Mouse (Mus musculus) retina, embryonic 14.5 days (tissue): ENCODE results near the gene Tm4sf20.

Experiments
- DNase-seq: peaks from one replicate; pipeline ENCODE4 v3.0.0-alpha.2; 2015; ENCODE audit warnings: low spot score

Gene Tm4sf20

DNA sequence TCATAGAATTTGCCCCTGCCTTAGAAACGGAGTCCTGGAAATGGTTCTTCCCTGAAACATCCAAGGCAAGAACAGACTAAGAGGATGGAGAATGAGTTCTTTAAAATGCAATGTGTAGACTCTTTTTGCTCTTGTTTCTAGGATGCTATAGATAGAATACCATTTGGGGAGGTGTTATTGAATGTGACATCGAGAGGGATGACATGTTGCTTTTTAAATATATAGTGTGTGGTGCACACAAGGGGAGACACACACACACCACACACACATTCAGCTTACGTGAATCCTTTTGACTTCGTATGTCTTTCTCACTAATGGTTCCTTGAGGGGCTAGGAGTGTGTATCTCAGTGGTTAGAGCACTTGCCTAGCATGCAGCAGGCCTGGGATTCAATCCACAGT lies 7.0 kb upstream of the Tm4sf20 start:
- no peak for DNase-seq

DNA sequence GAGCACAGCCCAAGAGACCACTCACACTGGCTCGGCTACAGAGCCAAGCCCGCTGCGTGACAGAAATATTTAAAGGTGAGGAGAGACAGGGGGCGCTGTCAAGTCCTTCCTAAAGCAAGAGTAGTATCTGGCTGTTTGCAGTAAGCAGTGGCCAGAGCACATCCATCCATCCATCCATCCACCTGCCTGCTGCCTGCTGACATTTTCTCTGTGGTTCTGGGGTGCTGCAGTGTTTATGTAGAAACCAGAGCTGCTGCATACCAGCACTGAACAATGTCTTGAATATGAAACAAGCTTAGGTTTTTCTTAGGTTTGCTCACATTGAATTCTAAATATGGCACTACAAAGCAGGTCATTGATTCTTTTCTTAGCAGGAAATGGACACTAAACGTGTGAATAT lies 4.9 kb upstream of the Tm4sf20 start:
- DNase-seq: no peak

DNA sequence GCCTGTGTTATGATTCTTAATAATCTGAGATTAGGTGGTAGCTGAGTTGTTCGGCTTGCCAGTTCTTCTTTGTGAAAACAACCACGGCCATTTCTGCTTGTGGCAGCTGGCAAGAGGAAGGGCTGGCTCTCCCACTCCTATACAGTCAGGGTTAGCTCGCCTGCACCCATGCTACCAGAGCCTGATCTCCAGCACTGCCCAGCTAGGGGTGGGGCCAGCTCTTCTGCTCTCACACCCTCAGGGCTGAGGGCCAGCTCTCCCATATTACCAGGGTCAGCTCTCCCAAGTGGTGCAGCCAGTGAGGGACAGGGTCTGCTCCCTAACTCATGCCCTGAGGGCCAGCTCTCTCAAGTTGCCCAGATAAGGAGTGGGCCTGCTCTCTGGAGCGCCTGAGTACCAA lies 4.2 kb upstream of the Tm4sf20 start:
- no peak for DNase-seq

DNA sequence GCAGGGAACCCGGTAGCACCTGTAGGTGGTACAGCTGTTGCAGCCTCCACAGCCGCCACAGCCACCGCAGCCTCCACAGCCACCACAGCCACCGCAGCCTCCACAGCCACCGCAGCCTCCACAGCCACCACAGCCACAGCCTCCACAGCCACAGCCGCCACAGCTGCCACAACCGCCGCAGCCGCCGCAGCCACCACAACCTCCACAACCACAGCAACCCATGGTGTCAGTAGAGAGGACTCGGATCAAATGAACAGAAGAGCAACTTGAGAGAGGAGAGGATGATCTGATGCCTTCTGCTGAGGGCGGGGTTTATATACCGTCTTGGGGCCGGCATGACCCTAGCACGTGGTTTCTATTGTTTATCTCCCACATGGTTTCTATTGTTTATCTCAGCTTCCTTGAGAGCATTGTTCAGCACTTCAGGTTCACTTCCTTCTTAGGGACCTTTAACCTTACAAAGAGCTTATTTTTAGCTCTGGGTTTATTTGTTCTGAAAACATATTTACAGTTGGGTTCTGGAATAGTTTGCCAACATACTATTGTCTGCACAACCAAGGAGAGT lies 2.8 kb upstream of the Tm4sf20 start, which contains the start of gene Gm47791:
Gm47791 (minus strand) TSS at position 222 of the 565 bp plus-strand sequence.
- no peak for DNase-seq

DNA sequence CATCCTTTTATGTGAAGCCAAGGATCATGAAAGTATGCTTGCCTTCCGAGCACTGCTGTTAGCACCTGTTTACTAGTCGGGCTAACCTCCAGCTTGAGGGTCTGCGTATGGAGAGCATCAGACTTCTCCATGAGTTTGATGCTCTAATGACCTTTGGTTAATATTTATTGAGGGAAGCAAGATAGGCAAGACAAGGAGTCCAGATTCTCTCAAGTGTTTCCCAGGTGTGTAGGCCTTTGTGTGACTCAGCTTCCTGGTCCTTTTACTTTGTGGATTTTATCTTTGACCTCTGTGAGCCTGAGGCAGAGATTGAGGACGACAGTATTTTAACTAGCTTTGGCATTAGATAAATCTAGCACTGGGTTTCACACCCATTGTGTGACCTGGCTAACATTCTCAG lies 1.6 kb downstream of the Tm4sf20 start:
- no peak for DNase-seq

DNA sequence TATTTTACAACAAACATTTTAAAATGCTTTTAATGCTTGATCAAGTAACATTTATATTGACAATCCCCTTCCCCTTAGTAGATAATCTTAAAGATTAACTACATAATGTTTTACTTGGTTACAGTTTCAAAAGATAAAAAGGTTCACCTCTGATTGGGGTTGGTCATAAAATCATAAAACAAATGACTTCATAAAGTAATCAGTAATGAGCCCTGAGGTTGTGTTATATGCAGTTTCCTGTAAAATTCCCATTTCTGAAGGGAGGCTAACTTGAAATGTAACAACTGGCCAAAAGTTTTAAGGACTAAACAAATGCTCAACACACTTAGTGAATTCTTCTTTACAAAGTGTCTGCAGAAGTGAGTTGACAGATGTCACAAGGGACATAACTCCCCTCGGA lies 2.0 kb downstream of the Tm4sf20 start:
- no peak for DNase-seq

DNA sequence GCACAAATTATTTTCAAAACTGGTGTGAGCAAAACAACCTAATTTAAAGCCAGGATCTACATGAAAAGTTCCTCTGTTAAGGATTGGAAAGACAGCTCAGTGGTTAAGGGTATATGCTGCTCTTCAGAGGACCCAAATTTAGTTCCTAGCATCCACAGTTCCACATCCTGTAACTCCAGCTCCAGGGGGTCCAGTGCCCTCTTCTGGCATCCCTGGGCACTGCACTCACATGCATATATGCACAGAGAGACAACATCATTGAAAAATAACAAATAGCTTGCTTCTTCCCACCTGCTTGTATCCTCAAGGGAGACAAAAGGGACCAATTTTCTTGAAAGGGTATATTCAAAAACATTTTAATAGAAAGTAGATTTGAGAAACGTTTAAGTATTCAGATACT lies 6.0 kb downstream of the Tm4sf20 start:
- no peak for DNase-seq

DNA sequence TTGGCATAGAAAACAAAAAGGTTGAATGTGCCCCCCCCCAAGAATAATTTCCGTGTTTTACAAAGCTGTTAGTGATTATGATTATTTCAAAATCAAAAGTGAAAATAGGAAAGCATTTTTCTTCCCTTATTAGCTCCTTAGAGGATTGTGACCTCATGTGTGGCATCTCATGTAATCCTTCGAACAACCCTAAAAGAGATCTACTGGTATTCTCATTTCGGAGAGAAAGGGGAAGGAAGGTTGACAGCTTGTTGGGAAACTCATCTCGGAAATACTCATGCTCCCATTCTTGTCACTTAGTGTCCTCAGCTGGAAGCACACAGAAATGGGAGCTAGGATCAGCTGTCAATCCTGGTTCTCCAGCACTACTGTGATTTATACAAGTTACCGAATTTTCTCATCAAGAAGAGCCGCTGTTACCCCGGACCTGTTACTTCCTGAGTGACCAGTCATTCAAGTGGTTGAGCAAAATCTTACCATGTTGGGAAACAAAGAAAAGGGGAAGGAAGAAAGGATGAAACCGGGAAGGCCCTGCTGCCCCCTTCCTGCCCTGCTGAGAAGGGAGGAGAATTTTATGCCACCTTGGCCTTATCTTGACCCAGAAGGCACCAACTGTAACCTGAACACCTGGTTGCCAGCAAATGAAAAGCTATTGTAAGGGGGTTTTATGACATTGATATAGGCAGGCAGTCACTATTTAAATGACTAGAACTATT lies 6.6 kb downstream of the Tm4sf20 start:
- no peak for DNase-seq

DNA sequence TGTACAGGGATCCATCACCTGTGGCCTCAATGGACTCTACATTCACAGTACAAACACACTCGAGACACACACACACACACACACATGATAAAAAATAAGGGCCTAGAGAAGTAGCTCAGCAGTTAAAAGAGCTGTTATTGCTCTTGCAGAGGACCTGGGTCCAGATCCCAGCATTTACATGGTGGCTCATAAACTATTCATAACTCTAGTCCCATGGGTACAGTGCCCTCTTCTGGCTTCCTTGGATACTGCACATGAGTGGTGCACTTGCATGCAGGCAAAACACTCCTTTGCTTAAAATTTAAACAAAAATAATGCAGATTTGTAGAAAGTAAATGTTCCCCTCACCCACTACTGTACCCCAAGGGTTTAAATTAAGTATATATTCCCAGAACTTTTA lies 8.7 kb downstream of the Tm4sf20 start:
- DNase-seq: peak; percentile 10

DNA sequence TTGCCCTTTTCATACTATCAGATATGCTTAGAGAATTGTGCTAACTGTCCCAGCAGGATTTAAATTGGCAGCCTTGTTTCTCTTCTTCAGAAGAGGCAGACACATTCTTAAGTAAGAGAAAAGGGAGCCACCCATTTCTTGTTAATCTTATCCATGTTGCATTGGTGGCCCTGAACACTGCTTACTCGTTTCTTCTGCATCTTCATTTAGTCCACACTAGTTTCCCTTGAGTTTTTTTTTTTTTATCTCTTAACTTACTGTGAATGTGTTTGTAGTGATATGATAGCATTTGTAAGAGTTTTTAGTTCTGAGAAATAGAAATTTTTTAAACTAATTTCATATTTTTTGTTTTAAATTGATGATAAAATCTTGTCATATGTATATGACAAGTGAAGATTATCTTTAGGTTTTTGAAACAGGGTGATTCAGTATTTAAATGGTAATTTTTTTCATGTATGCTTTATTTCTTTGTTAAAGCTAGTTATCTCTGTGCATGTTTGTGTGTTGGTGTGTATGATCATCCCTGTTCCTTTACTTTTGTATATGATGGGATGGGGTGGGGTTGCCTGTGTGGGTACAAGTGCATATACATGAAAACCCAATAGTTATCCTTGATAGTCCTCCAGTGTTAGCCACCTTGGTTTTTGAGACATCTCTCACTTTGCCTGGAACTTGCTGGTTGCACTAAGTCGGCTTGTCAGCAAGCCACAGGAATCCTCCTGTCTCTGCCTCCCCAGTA lies 20.4 kb downstream of the Tm4sf20 start:
- no peak for DNase-seq

DNA sequence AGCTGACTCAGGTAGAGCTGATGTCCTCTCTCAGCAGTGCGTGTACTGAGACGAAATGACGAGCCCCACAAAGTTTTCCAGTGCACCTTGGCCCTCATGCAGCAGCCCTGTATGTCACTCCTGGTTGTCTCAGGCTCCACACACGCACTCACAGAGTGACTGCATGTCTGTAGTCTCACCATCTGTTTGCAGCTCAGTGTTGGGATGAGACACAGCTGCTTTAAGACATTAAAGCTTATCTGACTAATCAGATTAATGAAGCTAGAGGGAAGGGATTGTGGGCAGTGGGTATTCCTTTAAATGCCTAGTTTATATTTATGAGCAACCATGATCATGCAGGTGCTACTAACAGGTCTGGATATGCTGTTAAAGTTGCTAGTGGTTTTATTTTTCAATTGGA lies 21.9 kb downstream of the Tm4sf20 start:
- peak; percentile 51 for DNase-seq

DNA sequence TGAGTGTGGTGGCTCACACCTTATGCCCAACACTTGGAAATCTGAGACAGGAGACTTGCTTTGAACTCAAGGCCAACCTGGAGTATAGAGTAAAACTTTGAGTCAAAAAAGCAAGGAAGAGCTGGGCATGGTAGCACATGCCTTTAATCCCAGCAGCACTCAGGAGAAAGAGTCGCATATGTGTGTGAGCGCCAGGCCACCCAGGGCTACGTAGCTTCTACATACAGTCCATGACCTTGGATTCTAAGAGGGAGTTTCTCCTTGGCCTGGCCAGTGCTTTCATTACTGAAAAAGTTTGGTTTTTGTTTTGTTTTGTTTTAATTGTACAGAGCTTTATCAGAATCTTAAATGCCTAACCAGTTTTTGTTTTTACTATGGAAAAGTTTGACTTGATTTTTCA lies 24.3 kb downstream of the Tm4sf20 start:
- no peak for DNase-seq

DNA sequence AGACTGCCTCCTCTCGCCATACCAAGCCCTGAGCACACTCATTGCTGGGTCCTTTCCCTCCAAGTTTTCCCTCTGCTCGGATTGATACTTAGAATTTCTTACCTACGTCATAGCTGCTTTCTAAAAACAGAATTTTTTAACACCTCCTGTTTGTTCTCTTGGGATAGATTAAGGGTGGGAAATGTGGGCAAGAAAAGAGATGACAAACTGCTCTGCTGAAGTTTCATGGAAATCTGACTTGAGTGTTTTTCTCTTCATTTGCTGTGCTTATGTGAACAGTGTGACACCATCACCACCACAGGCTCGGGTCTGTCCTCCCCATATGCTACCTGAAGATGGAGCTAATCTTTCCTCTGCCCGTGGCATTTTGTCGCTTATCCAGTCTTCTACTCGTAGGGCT lies 26.7 kb downstream of the Tm4sf20 start:
- no peak for DNase-seq

DNA sequence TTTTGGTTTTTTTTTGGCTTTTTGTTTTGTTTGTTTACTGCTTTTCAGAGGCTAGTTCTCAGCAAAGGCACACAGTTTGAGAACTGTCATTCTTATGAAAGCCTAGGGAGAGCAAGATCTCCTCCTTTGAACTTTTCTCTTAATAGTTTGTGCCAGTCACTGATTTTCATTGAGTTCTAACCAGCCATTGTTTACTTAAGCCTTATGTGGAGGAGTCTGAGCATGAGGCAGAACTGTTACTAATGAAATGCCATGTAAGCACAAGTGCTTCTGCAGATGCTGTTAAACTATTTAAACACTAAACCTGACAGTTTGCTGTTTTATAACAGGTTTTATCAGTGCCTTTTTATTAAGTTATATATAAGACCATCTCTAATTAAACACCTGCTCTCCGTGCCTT lies 30.2 kb downstream of the Tm4sf20 start:
- DNase-seq: no peak

DNA sequence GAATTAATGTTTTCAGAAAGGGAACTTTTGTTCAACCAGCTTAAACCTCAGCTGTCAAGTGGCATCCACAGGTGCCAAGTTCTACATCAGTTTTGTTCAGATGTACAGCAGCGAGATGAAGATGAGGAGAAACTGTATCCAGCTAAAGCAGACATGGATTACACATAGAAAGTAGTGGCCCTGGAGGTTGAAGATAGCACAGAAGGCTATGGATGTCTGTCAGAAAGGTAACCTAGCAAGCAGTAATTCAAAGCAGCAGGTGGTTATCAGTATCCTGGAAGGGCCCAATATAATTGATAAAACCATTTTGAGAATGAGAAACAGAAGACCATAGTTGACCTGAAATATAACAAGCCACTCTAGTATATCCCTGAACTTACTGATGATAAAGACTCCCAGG lies 34.9 kb downstream of the Tm4sf20 start:
- no peak for DNase-seq

DNA sequence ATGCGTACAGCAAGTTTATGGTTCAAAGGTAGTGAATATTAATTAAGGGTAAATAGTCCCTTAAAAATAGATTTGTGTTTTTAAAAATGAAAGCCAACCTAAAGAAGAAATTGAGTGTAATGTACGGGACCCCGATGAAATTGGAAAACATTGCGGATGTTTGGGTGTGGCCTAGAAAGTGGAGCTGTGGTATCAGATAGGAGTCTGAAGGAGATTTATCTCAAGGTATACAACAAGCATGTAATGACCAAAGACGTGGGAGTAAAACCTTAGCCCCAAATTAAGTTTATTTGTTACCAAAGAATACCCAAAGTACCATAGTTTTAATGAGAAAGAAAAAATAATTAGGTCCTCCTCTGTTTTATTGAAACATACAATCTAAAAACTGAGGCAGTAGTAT lies 41.8 kb downstream of the Tm4sf20 start:
- no peak for DNase-seq

DNA sequence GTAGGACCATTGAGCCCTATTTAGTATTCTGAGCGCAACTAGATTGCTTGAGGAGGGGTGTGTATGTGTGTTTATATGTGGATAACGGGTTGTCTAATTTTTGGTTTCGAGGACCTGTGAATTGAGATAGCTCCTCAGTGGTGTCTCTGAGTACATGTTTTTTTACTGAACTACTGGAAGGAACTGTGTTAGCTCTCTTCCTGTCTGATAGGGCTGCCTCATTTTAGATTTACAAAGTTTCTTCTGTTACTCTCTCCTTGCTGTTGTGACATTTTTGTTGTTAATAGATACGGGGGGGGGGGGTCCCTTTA lies 42.4 kb downstream of the Tm4sf20 start:
- no peak for DNase-seq

DNA sequence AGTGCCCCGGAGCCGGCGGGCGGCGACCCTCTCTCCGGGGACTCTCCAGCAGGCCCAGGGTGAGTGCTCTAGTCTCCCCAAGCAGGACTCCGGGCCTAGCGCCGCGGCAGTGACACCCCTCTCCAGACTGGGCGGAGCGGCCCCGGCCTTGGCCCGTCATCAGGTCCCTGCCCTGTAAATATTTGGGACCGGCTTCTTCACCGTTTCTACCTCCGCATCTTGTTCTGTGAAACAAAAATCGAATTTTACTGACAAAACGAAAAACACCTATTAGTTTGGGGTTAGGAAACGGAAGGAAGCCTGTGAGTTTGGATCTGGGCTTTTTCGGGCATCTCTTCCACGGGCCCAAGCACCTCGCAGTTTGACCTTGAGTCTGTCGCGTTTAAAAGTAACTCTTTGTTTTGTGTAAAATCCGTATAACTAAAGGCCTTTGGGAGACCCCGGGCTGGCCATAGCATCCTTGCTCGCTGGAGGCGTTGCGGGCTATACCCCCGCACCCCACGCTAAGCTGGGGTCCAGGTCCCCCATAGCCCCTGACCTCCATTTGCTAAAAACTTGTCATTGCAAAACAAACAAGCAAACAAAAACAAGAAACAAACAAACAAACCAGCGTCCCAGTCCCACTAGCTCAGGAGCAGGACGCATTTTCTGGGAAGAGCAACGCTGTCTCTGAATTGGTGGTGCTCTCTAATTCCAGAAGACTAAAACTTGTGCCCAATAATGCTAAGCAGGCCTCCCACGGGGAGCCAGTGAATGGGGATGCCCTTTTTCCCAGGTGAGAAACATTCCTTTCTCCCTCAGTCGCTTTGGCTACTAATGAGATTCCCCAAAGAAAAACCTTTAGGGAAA lies 43.0 kb downstream of the Tm4sf20 start:
- peak; percentile 7 for DNase-seq

DNA sequence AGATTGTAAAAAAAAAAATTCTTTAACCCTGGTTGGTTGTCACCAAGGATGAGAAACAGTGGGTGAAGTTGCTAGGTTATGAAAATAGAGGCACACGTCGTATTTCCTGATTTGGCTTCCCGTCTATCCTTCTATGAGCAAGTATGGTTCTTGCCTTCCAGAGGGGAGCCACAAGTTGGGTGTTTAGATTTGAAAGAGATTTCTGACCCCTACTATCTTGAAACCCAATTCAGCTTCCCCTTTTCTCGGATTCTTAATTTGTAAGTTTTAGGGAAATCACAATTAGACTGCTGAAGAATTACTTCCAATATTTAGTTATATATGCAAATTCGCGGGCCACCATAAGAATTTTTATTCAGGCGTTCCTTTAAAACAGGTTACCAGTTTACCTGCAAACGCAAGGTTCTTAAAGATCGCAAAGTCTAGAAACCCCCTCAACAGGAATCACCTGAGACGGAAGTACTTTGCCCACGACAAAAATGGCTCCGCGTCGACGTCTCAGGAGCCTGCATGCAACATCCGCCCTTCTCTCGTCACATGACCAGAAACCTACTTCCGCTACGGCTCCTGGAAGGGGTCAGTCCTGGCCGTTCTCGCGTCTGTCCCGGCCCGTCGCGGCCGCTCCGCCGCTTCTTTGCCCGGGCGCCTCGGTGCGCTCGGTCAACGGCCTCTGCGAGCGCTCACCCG lies 43.8 kb downstream of the Tm4sf20 start, which contains the start of gene Mff:
Mff (plus strand) TSS at position 552 of the 687 bp plus-strand sequence.
- DNase-seq: peak; percentile 95

DNA sequence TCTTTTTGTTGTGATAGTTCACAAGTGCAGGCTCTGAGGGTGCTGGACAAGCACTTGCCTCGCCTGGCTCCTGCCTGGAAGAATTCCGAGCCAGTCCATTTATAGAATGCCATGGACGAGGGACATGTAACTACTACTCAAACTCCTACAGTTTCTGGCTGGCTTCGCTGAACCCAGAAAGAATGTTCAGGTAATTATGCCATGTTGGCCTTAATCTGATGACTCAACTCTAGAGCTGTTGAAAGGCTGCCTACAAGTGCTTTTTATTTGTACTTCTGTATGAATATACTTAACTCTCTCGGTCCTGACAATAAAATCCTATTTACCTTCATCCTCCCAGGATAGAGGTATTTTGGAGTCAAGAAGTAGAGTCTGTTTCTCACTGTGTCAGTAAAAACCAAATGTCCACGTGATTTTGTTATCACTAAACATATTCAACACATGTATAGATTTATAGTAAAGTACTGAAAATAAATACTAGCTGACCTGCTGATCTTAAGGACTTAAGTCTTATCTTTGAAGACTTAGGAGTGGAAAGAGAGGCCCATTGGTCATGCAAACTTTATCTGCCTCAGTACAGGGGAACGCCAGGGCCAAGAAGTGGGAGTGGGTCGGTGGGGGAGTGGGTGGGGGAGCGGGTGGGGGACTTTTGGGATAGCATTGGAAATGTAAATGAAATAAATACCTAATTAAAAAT lies 50.3 kb downstream of the Tm4sf20 start:
- no peak for DNase-seq
